Mouse (Mus musculus): ENCODE data around the gene Tac4. TPM values are rescaled to one million over a fixed set of nuclear protein-coding genes. Genes with fewer than 3 reads are reported as not detected.
A peak's percentile ranks its signal among the peaks of the same experiment; 100 is the strongest.

Tac4 gene
- polyA plus RNA-seq, 1 experiment from 2014 or later, result not detected

DNA sequence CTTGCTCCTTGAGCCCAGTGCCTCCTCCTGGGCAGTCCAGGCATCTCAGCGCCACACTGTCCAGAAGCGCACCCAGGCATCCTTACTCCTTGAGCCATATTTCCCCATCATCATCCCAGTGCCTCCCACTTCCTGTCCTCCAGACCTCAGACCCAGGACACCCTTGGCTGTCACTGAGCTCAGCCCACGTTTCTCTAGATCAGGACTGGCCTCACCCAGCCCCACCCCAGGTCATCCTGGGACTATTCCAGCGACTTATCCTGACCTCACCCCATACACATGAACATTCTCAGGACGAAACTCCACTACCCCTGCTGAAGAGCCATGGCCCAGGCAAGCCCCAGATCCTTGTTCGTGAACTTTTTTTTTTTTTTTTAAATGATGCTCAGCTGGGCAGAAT is 5.6 kb upstream of the Tac4 start:
- WGBS, result 64% methylated on average over 6 of the region's 6 CpGs
- no peak; the same call in 1 of the 2 replicates for TF ChIP-seq CTCF (IDR thresholded peaks at IDR 0.05; ENCODE audit: low read depth)
- Histone ChIP-seq H3K4me3 (ENCODE audit: low read depth, low read length) (no peak overlapping the region), H3K9me3 (ENCODE audit: control insufficient read depth) (no peaks in the 10 kb centered on the region), H3K36me3 (ENCODE audit: control insufficient read depth, insufficient read depth) (no peaks in the 10 kb centered on the region), H3K4me2 (replicated peaks; ENCODE audit: low read depth) (no peak overlapping the region), H3K4me1 (replicated peaks; ENCODE audit: control insufficient read depth, insufficient read depth, low read length) (no peaks in the 10 kb centered on the region; the same call in 1 of the 2 replicates), H3K9ac (ENCODE audit: low read depth, low read length) (no peak overlapping the region), H3K27me3 (replicated peaks; ENCODE audit: control insufficient read depth, insufficient read depth, low read length) (peaks cover 5% of the 10 kb centered on the region; the same call in 1 of the 2 replicates), H3K27ac (ENCODE audit: low read depth, low read length) (no peak overlapping the region)
- no peak for ATAC-seq

GRCm38 (mm10) chr11:95257930-95258329 is 3.4 kb upstream of the Tac4 start:
- WGBS, result 51% methylated on average over 4 of the region's 4 CpGs
- Histone ChIP-seq H3K4me2 (replicated peaks; ENCODE audit: low read depth) (peak overlapping the region; percentile 95; the same call in 1 of the 2 replicates), H3K36me3 (ENCODE audit: control insufficient read depth, insufficient read depth) (no peaks in the 10 kb centered on the region), H3K27me3 (replicated peaks; ENCODE audit: control insufficient read depth, insufficient read depth, low read length) (peaks cover 5% of the 10 kb centered on the region; the same call in 1 of the 2 replicates), H3K9me3 (ENCODE audit: control insufficient read depth) (no peaks in the 10 kb centered on the region), H3K27ac (ENCODE audit: low read depth, low read length) (no peak overlapping the region), H3K9ac (ENCODE audit: low read depth, low read length) (no peak overlapping the region), H3K4me1 (replicated peaks; ENCODE audit: control insufficient read depth, insufficient read depth, low read length) (no peaks in the 10 kb centered on the region), H3K4me3 (ENCODE audit: low read depth, low read length) (no peak overlapping the region)
- ATAC-seq, result no peak
- no peak for TF ChIP-seq CTCF (IDR thresholded peaks at IDR 0.05; ENCODE audit: low read depth)

DNA sequence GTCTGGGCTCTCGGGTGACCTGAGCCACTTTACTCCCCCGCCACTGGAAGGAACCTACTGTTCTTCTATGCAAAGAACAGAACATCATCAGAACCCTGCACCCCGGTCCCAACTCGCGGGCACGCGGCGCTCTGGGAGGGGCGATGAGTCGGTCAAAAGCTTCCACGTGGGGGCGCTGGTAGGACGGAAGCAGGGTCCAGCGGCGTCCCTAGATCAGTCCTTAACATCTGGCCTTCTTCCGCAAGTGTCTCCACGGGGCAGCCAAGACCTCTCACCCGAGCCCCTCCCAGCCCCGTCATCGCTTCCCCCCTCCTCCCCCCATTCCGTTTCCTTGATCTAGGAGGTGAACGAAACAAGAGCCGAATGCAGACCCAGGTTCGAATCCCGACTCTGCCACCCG is 2.8 kb upstream of the Tac4 start:
- WGBS, result under 1% methylated on average over 26 of the region's 26 CpGs
- no peaks in the 10 kb centered on the region for H3K4me1 ChIP-seq (replicated peaks; ENCODE audit: control insufficient read depth, insufficient read depth, low read length)
- H3K27me3 ChIP-seq (replicated peaks; ENCODE audit: control insufficient read depth, insufficient read depth, low read length), result peaks cover 5% of the 10 kb centered on the region; the same call in 1 of the 2 replicates
- peak overlapping the region; percentile 63 for H3K4me3 ChIP-seq (ENCODE audit: low read depth, low read length)
- peak; percentile 77 for TF ChIP-seq CTCF (IDR thresholded peaks at IDR 0.05; ENCODE audit: low read depth)
- H3K4me2 ChIP-seq (replicated peaks; ENCODE audit: low read depth), result peak overlapping the region; percentile 95
- H3K27ac ChIP-seq (ENCODE audit: low read depth, low read length), result no peak overlapping the region
- no peaks in the 10 kb centered on the region for H3K36me3 ChIP-seq (ENCODE audit: control insufficient read depth, insufficient read depth)
- peak; percentile 37; the same call in 1 of the 2 replicates for ATAC-seq
- H3K9ac ChIP-seq (ENCODE audit: low read depth, low read length), result peak overlapping the region; percentile 53
- H3K9me3 ChIP-seq (ENCODE audit: control insufficient read depth), result no peaks in the 10 kb centered on the region

- peak overlapping the region; percentile 53 for H3K9ac ChIP-seq (ENCODE audit: low read depth, low read length)
- H3K4me1 ChIP-seq (replicated peaks; ENCODE audit: control insufficient read depth, insufficient read depth, low read length), result no peaks in the 10 kb centered on the region
- TF ChIP-seq CTCF (IDR thresholded peaks at IDR 0.05; ENCODE audit: low read depth), result peak; percentile 100
- peaks cover 5% of the 10 kb centered on the region; the same call in 1 of the 2 replicates for H3K27me3 ChIP-seq (replicated peaks; ENCODE audit: control insufficient read depth, insufficient read depth, low read length)
- H3K4me3 ChIP-seq (ENCODE audit: low read depth, low read length), result peak overlapping the region; percentile 63
- peak; percentile 81 for ATAC-seq
- H3K36me3 ChIP-seq (ENCODE audit: control insufficient read depth, insufficient read depth), result no peaks in the 10 kb centered on the region
- no peaks in the 10 kb centered on the region for H3K9me3 ChIP-seq (ENCODE audit: control insufficient read depth)
- peak overlapping the region; percentile 70 for H3K27ac ChIP-seq (ENCODE audit: low read depth, low read length)
- H3K4me2 ChIP-seq (replicated peaks; ENCODE audit: low read depth), result peak overlapping the region; percentile 95
- under 1% methylated on average over 73 of the region's 73 CpGs for WGBS
Measured at GRCm38 (mm10) chr11:95259088-95259849, 2.1 kb upstream of the Tac4 start.

DNA sequence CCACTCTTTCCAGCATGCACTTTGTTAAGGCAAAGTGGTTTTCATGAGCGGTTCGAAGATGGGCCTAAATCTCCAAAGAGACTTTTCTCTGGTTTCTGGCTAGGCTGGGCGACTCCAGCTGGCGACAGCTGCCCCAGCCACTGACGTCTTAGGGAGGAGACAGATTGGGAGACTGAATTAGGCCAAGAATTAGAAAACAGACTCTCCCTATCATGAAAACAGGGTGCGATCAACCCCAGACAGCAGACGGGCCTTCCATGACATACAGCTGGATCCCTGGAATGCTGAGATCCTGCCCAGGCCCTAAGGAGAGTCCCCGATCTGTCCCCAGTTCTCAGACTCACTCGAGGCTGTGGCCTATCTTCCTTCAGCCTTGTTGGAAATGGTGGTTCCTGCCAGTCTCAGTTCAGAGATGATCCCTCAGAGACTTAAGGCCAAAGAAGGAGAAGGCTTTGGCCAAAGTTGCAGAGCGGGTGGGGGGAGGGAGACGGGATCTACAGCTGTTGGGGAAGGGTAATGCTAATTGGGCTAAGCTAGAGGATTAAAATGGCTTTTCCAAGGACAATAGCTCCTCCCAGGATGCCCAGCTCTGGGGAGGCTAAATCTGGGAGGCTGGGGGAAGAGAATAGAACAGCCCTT is 2.6 kb downstream of the Tac4 start:
- Histone ChIP-seq H3K4me1 (replicated peaks; ENCODE audit: control insufficient read depth, insufficient read depth, low read length) (no peaks in the 10 kb centered on the region), H3K9me3 (ENCODE audit: control insufficient read depth) (no peaks in the 10 kb centered on the region), H3K4me2 (replicated peaks; ENCODE audit: low read depth) (0 out of 2 replicates have a peak overlapping the region, but pooled peaks have one; percentile 9), H3K4me3 (ENCODE audit: low read depth, low read length) (no peak overlapping the region), H3K27ac (ENCODE audit: low read depth, low read length) (peak overlapping the region; percentile 50), H3K36me3 (ENCODE audit: control insufficient read depth, insufficient read depth) (0 out of 2 replicates have a peak, but pooled peaks cover 7% of the 10 kb centered on the region), H3K27me3 (replicated peaks; ENCODE audit: control insufficient read depth, insufficient read depth, low read length) (no peaks in the 10 kb centered on the region), H3K9ac (ENCODE audit: low read depth, low read length) (no peak overlapping the region)
- TF ChIP-seq CTCF (IDR thresholded peaks at IDR 0.05; ENCODE audit: low read depth), result no peak
- WGBS, result 45% methylated on average over 11 of the region's 11 CpGs
- no peak for ATAC-seq

DNA sequence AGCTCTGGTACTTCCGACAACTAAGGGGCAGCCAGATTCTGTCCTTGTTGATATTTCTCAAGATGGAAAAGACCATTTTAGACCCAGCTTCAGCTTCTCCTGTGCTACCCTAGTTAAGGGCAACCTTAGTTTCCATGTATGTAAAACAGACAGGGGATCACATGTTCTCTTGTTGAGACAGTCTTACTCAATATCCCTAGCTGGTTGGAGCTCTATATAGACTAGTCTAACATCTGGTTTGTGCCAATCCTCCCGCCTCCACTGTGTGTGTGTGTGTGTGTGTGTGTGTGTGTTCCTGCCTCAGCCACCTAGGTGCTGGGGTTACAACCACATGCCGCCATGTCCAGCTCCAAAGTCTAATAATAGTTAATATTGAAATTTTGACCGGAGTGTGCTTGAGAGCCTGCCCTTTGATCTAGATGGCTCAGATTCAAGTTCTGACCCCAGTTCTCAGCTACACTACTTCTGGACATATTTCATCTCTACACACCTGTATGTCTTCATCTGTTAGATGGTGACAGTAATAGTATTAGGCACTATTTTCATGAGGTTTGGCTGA is 3.2 kb downstream of the Tac4 start:
- no peak overlapping the region for H3K4me2 ChIP-seq (replicated peaks; ENCODE audit: low read depth)
- H3K4me3 ChIP-seq (ENCODE audit: low read depth, low read length), result no peak overlapping the region
- H3K9ac ChIP-seq (ENCODE audit: low read depth, low read length), result no peak overlapping the region
- 77% methylated on average over 4 of the region's 4 CpGs for WGBS
- TF ChIP-seq CTCF (IDR thresholded peaks at IDR 0.05; ENCODE audit: low read depth), result no peak
- H3K36me3 ChIP-seq (ENCODE audit: control insufficient read depth, insufficient read depth), result peaks cover 13% of the 10 kb centered on the region; the same call in 1 of the 2 replicates
- ATAC-seq, result no peak
- no peaks in the 10 kb centered on the region for H3K9me3 ChIP-seq (ENCODE audit: control insufficient read depth)
- H3K27me3 ChIP-seq (replicated peaks; ENCODE audit: control insufficient read depth, insufficient read depth, low read length), result no peaks in the 10 kb centered on the region
- peak overlapping the region; percentile 50; the same call in 1 of the 2 replicates for H3K27ac ChIP-seq (ENCODE audit: low read depth, low read length)
- no peaks in the 10 kb centered on the region for H3K4me1 ChIP-seq (replicated peaks; ENCODE audit: control insufficient read depth, insufficient read depth, low read length)
